Mouse (Mus musculus): ENCODE results near the gene Enpp6. TPM values are rescaled to one million over a fixed set of nuclear protein-coding genes. Genes with fewer than 3 reads are reported as not detected.

The Enpp6 gene
- polyA plus RNA-seq, 1 experiment = 1.1 TPM

GRCm38 (mm10) chr8:46969386-46969785 lies 17.3 kb upstream of the Enpp6 start:
- Histone ChIP-seq H3K4me3 (ENCODE audit: low read depth, low read length) (no peak overlapping the region), H3K36me3 (ENCODE audit: control insufficient read depth, insufficient read depth, low read length) (no peaks in the 10 kb centered on the region), H3K4me1 (ENCODE audit: control insufficient read depth, insufficient read depth, insufficient read length, low read length) (no peaks in the 10 kb centered on the region), H3K27ac (ENCODE audit: insufficient read depth, low read depth, low read length) (no peak overlapping the region), H3K27me3 (ENCODE audit: control insufficient read depth, insufficient read depth, low read length) (no peaks in the 10 kb centered on the region)
- TF ChIP-seq CTCF (IDR thresholded peaks at IDR 0.05; ENCODE audit: extremely low read depth, insufficient read length, insufficient replicate concordance, low read depth, low read length) = no peak
- no peak for TF ChIP-seq POLR2A (IDR thresholded peaks at IDR 0.05; ENCODE audit: low read depth, low read length)
- 59% methylated on average over 2 of the region's 2 CpGs for WGBS

GRCm38 (mm10) chr8:46977376-46977775 lies 9.3 kb upstream of the Enpp6 start:
- Histone ChIP-seq H3K27ac (ENCODE audit: insufficient read depth, low read depth, low read length) (no peak overlapping the region), H3K4me3 (ENCODE audit: low read depth, low read length) (no peak overlapping the region), H3K4me1 (ENCODE audit: control insufficient read depth, insufficient read depth, insufficient read length, low read length) (no peaks in the 10 kb centered on the region), H3K36me3 (ENCODE audit: control insufficient read depth, insufficient read depth, low read length) (no peaks in the 10 kb centered on the region), H3K27me3 (ENCODE audit: control insufficient read depth, insufficient read depth, low read length) (no peaks in the 10 kb centered on the region)
- 83% methylated on average over 4 of the region's 4 CpGs for WGBS
- TF ChIP-seq POLR2A (IDR thresholded peaks at IDR 0.05; ENCODE audit: low read depth, low read length) (no peak), CTCF (IDR thresholded peaks at IDR 0.05; ENCODE audit: extremely low read depth, insufficient read length, insufficient replicate concordance, low read depth, low read length) (no peak)

GRCm38 (mm10) chr8:46982166-46982565 lies 4.5 kb upstream of the Enpp6 start:
- Histone ChIP-seq H3K27ac (ENCODE audit: insufficient read depth, low read depth, low read length) (no peak overlapping the region), H3K4me3 (ENCODE audit: low read depth, low read length) (no peak overlapping the region), H3K27me3 (ENCODE audit: control insufficient read depth, insufficient read depth, low read length) (no peaks in the 10 kb centered on the region), H3K36me3 (ENCODE audit: control insufficient read depth, insufficient read depth, low read length) (no peaks in the 10 kb centered on the region), H3K4me1 (ENCODE audit: control insufficient read depth, insufficient read depth, insufficient read length, low read length) (no peaks in the 10 kb centered on the region)
- TF ChIP-seq POLR2A (IDR thresholded peaks at IDR 0.05; ENCODE audit: low read depth, low read length) = no peak
- TF ChIP-seq CTCF (IDR thresholded peaks at IDR 0.05; ENCODE audit: extremely low read depth, insufficient read length, insufficient replicate concordance, low read depth, low read length) = no peak
- WGBS = 64% methylated on average over 6 of the region's 6 CpGs

GRCm38 (mm10) chr8:46982770-46983169 lies 3.9 kb upstream of the Enpp6 start:
- H3K27me3 ChIP-seq (ENCODE audit: control insufficient read depth, insufficient read depth, low read length) = no peaks in the 10 kb centered on the region
- H3K4me3 ChIP-seq (ENCODE audit: low read depth, low read length) = no peak overlapping the region
- H3K36me3 ChIP-seq (ENCODE audit: control insufficient read depth, insufficient read depth, low read length) = no peaks in the 10 kb centered on the region
- TF ChIP-seq CTCF (IDR thresholded peaks at IDR 0.05; ENCODE audit: extremely low read depth, insufficient read length, insufficient replicate concordance, low read depth, low read length) (no peak), POLR2A (IDR thresholded peaks at IDR 0.05; ENCODE audit: low read depth, low read length) (no peak)
- H3K27ac ChIP-seq (ENCODE audit: insufficient read depth, low read depth, low read length) = no peak overlapping the region
- 45% methylated on average over 4 of the region's 4 CpGs for WGBS
- H3K4me1 ChIP-seq (ENCODE audit: control insufficient read depth, insufficient read depth, insufficient read length, low read length) = no peaks in the 10 kb centered on the region

- Histone ChIP-seq H3K27ac (ENCODE audit: insufficient read depth, low read depth, low read length) (no peak overlapping the region), H3K4me3 (ENCODE audit: low read depth, low read length) (no peak overlapping the region)
Measured at GRCm38 (mm10) chr8:46984647-46985046, 2.0 kb upstream of the Enpp6 start.

GRCm38 (mm10) chr8:46988366-46988765 lies 1.7 kb downstream of the Enpp6 start:
- no peak overlapping the region for H3K27ac ChIP-seq (ENCODE audit: insufficient read depth, low read depth, low read length)
- H3K4me1 ChIP-seq (ENCODE audit: control insufficient read depth, insufficient read depth, insufficient read length, low read length) = no peaks in the 10 kb centered on the region
- WGBS = 67% methylated on average over 6 of the region's 6 CpGs
- no peaks in the 10 kb centered on the region for H3K27me3 ChIP-seq (ENCODE audit: control insufficient read depth, insufficient read depth, low read length)
- no peak overlapping the region for H3K4me3 ChIP-seq (ENCODE audit: low read depth, low read length)
- TF ChIP-seq CTCF (IDR thresholded peaks at IDR 0.05; ENCODE audit: extremely low read depth, insufficient read length, insufficient replicate concordance, low read depth, low read length) = no peak
- TF ChIP-seq POLR2A (IDR thresholded peaks at IDR 0.05; ENCODE audit: low read depth, low read length) = no peak
- no peaks in the 10 kb centered on the region for H3K36me3 ChIP-seq (ENCODE audit: control insufficient read depth, insufficient read depth, low read length)

More at GRCm38 (mm10) chr8:46984647-46985046, 2.0 kb upstream of the Enpp6 start:
- no peaks in the 10 kb centered on the region for H3K4me1 ChIP-seq (ENCODE audit: control insufficient read depth, insufficient read depth, insufficient read length, low read length)
- H3K27me3 ChIP-seq (ENCODE audit: control insufficient read depth, insufficient read depth, low read length) = no peaks in the 10 kb centered on the region
- no peaks in the 10 kb centered on the region for H3K36me3 ChIP-seq (ENCODE audit: control insufficient read depth, insufficient read depth, low read length)
- TF ChIP-seq POLR2A (IDR thresholded peaks at IDR 0.05; ENCODE audit: low read depth, low read length) = no peak
- TF ChIP-seq CTCF (IDR thresholded peaks at IDR 0.05; ENCODE audit: extremely low read depth, insufficient read length, insufficient replicate concordance, low read depth, low read length) = no peak
- WGBS = 76% methylated on average over 11 of the region's 11 CpGs

GRCm38 (mm10) chr8:46991081-46991480 lies 4.4 kb downstream of the Enpp6 start:
- TF ChIP-seq CTCF (IDR thresholded peaks at IDR 0.05; ENCODE audit: extremely low read depth, insufficient read length, insufficient replicate concordance, low read depth, low read length) = no peak
- no peak for TF ChIP-seq POLR2A (IDR thresholded peaks at IDR 0.05; ENCODE audit: low read depth, low read length)
- 60% methylated on average over 5 of the region's 5 CpGs for WGBS
- Histone ChIP-seq H3K4me1 (ENCODE audit: control insufficient read depth, insufficient read depth, insufficient read length, low read length) (no peaks in the 10 kb centered on the region), H3K4me3 (ENCODE audit: low read depth, low read length) (no peak overlapping the region), H3K27ac (ENCODE audit: insufficient read depth, low read depth, low read length) (no peak overlapping the region), H3K27me3 (ENCODE audit: control insufficient read depth, insufficient read depth, low read length) (no peaks in the 10 kb centered on the region), H3K36me3 (ENCODE audit: control insufficient read depth, insufficient read depth, low read length) (no peaks in the 10 kb centered on the region)

GRCm38 (mm10) chr8:46992579-46992978 lies 5.9 kb downstream of the Enpp6 start:
- WGBS = 86% methylated on average over 9 of the region's 9 CpGs

More at GRCm38 (mm10) chr8:46992579-46992978, 5.9 kb downstream of the Enpp6 start:
- H3K27ac ChIP-seq (ENCODE audit: insufficient read depth, low read depth, low read length) = no peak overlapping the region
- H3K27me3 ChIP-seq (ENCODE audit: control insufficient read depth, insufficient read depth, low read length) = no peaks in the 10 kb centered on the region
- no peak overlapping the region for H3K4me3 ChIP-seq (ENCODE audit: low read depth, low read length)
- H3K4me1 ChIP-seq (ENCODE audit: control insufficient read depth, insufficient read depth, insufficient read length, low read length) = no peaks in the 10 kb centered on the region
- TF ChIP-seq POLR2A (IDR thresholded peaks at IDR 0.05; ENCODE audit: low read depth, low read length) (no peak), CTCF (IDR thresholded peaks at IDR 0.05; ENCODE audit: extremely low read depth, insufficient read length, insufficient replicate concordance, low read depth, low read length) (no peak)
- H3K36me3 ChIP-seq (ENCODE audit: control insufficient read depth, insufficient read depth, low read length) = no peaks in the 10 kb centered on the region
